Mouse (Mus musculus) liver, postnatal 0 days (tissue): ENCODE results near the gene Echdc3.

ENCODE experiments used
- CTCF ChIP-seq: sonication (generic); IDR thresholded peaks from 2 replicates; pipeline ENCODE4 v1.5.1; 2016; ENCODE audit warnings: antibody characterized with exemption, low read depth
- EP300 ChIP-seq: IDR thresholded peaks from 2 replicates; pipeline ENCODE4 v1.6.1; 2016; ENCODE audit warnings: antibody characterized with exemption, low read depth, mild to moderate bottlenecking

DNA sequence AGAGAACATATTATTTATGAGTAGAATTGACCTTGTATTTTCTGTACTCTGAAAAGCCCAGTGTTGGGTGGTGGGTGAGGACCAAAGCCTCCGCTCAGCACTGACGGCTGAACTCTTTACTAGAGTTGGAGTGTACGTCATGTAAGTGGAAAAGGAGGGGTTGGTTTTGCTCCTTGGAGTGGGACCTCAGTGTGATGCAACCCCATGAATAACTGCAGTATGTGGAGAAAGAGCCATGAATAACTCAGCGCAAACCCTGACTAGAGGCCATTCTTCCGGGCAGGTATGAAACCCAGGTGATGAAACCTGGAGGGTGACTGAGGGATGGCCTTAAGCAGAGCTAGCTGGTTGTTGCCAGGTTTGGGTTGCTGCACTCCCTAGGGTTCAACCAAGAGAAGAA lies 63.0 kb downstream of the Echdc3 start:
- TF ChIP-seq EP300 = no peak
- no peak for TF ChIP-seq CTCF
